Mouse (Mus musculus) cerebellum, adult 2 months (tissue): ENCODE measurements around the gene Cdpf1.

Source experiments
- CTCF ChIP-seq: fragments of 200-500 bp; IDR thresholded peaks from 2 replicates; pipeline ENCODE4 v1.5.1; 2011; ENCODE audit warnings: low read depth, mild to moderate bottlenecking, control low read depth, low read length, moderate library complexity, borderline replicate concordance; ENCODE audit not compliant: insufficient read depth
- POLR2A ChIP-seq: fragments of 200-500 bp; IDR thresholded peaks from 2 replicates; pipeline ENCODE4 v1.6.1; 2011; ENCODE audit warnings: low read length, control low read depth, borderline replicate concordance; ENCODE audit not compliant: insufficient read depth

GRCm38 (mm10) chr15:85806886-85807285, 4.6 kb downstream of the Cdpf1 start:
- TF ChIP-seq CTCF (no peak), POLR2A (no peak)
